Mouse (Mus musculus) kidney, embryonic 16.5 days (tissue): ENCODE measurements around the gene Tead1. TPM values are rescaled to one million over a fixed set of nuclear protein-coding genes. Genes with fewer than 3 reads are reported as not detected.

Source experiments
- ATAC-seq: fragments of 200-750 bp; cut with Nextera tagmentation; 2 replicates; pipeline ENCODE4 v1.8.0; 2017; ENCODE audit warnings: moderate TSS enrichment; ENCODE audit not compliant: low FRiP score, low TSS enrichment
- H3K27ac ChIP-seq: fragments of 300-500 bp; sonication (generic); 2 replicates; pipeline ENCODE4 v1.5.1; 2014; ENCODE audit warnings: low read length
- H3K27me3 ChIP-seq: fragments of 300-500 bp; sonication (generic); 2 replicates; pipeline ENCODE4 v1.6.1; 2014; ENCODE audit warnings: low read length, control low read depth, mixed read lengths; ENCODE audit not compliant: insufficient read depth
- H3K36me3 ChIP-seq: fragments of 300-500 bp; sonication (generic); 2 replicates; pipeline ENCODE4 v1.6.1; 2014; ENCODE audit warnings: low read length, control low read depth, mixed read lengths; ENCODE audit not compliant: insufficient read depth
- H3K4me1 ChIP-seq: fragments of 300-500 bp; sonication (generic); 2 replicates; pipeline ENCODE4 v1.6.1; 2014; ENCODE audit warnings: low read length, control low read depth, mixed read lengths; ENCODE audit not compliant: insufficient read depth
- H3K4me2 ChIP-seq: fragments of 300-500 bp; sonication (generic); replicated peaks from 2 replicates; pipeline ENCODE4 v1.6.1; 2014; ENCODE audit warnings: low read depth, low read length
- H3K4me3 ChIP-seq: fragments of 300-500 bp; sonication (generic); 2 replicates; pipeline ENCODE4 v1.5.1; 2014; ENCODE audit warnings: mild to moderate bottlenecking, low read length
- H3K9ac ChIP-seq: fragments of 300-500 bp; sonication (generic); replicated peaks from 2 replicates; pipeline ENCODE4 v1.6.1; 2014; ENCODE audit warnings: low read length
- H3K9me3 ChIP-seq: fragments of 300-500 bp; sonication (generic); 2 replicates; pipeline ENCODE4 v1.6.1; 2016; ENCODE audit warnings: low read length, control low read depth
- WGBS: fragments of 180-500 bp; shearing (Covaris S2); extraction: QIAGEN DNeasy Blood & Tissue Kit; methylation state at CpG from one replicate; pipeline ENCODE4 v1.1.7; 2014; 5-methylcytosine and 5-hydroxymethylcytosine counted together
- polyA plus RNA-seq: library from polyadenylated mRNA; unstranded; fragments of >200 nt; fragmentation: Nextera tagmentation; extraction: Ambion mirVana; gene quantifications from 2 replicates; pipeline ENCODE4 v1.2.1, GENCODE M21; 2015

The Tead1 gene
- polyA plus RNA-seq, 1 experiment from 2014 or later, result 18.0 TPM

- no peak overlapping the region for H3K4me2 ChIP-seq
- H3K27me3 ChIP-seq, result no peaks in the 10 kb centered on the region
- 89% methylated on average over 8 of the region's 8 CpGs for WGBS
- no peak for ATAC-seq
- 0 out of 2 replicates have a peak, but pooled peaks cover 2% of the 10 kb centered on the region for H3K36me3 ChIP-seq
- H3K4me1 ChIP-seq, result peaks cover 33% of the 10 kb centered on the region
- no peak overlapping the region for H3K27ac ChIP-seq
- H3K9me3 ChIP-seq, result no peaks in the 10 kb centered on the region
- H3K4me3 ChIP-seq, result no peak overlapping the region
- no peak overlapping the region for H3K9ac ChIP-seq
Observed at GRCm38 (mm10) chr7:112813731-112814306, 134.7 kb downstream of the Tead1 start.

DNA sequence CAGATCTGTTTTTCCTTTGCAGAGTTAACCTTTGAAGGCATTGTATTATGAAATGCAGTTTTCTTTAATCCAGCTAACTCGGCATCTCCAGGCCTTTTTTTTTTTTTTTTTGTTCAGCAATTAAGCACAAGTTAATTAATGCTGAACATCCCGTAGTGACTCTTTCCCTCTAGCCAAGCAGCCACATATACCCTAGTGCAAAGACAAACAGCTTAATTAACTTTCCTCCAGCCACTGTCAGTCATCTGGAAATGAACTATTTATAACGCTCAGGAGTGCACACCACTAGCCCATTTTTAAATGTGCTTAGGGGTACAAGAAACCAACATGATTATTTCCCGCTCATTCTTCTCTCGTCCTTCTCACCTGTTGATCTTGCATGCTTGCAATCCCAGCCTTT is 136.9 kb downstream of the Tead1 start:
- H3K9me3 ChIP-seq, result no peaks in the 10 kb centered on the region
- H3K9ac ChIP-seq, result no peak overlapping the region
- H3K4me2 ChIP-seq, result no peak overlapping the region
- WGBS, result 56% methylated on average over 5 of the region's 5 CpGs
- no peaks in the 10 kb centered on the region for H3K27me3 ChIP-seq
- no peak overlapping the region for H3K27ac ChIP-seq
- ATAC-seq, result no peak
- H3K4me1 ChIP-seq, result peaks cover 29% of the 10 kb centered on the region
- H3K4me3 ChIP-seq, result no peak overlapping the region
- H3K36me3 ChIP-seq, result 0 out of 2 replicates have a peak, but pooled peaks cover 2% of the 10 kb centered on the region

DNA sequence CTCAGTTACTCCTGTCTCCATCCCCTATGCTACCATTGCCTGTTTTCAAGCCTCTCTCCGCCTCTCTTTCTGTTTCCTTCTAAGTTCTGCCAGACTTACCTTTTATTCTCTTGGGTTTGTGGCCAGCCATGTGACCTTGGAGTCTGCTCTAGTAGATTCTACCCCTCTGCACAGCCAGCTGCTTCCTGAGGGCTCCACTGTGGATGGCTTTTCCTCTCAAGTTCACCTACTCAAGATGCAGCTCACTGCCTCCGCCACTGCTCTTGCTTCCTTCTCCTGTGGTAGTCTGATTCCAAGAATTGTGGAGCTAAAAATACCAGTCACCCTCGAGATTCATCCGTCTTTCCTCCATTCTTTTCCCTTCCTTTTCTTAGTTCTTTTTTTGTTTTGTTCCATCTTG is 140.7 kb downstream of the Tead1 start:
- Histone ChIP-seq H3K9me3 (no peaks in the 10 kb centered on the region), H3K4me1 (peaks cover 46% of the 10 kb centered on the region), H3K36me3 (no peaks in the 10 kb centered on the region), H3K27me3 (no peaks in the 10 kb centered on the region), H3K4me2 (no peak overlapping the region), H3K27ac (peak overlapping the region; percentile 35; the same call in 1 of the 2 replicates), H3K9ac (no peak overlapping the region), H3K4me3 (no peak overlapping the region)
- WGBS, result 69% methylated on average over 4 of the region's 4 CpGs
- no peak for ATAC-seq

- Histone ChIP-seq H3K9me3 (no peaks in the 10 kb centered on the region), H3K27ac (peak overlapping the region; percentile 80), H3K36me3 (no peaks in the 10 kb centered on the region), H3K27me3 (no peaks in the 10 kb centered on the region), H3K4me2 (peak overlapping the region; percentile 28), H3K9ac (no peak overlapping the region), H3K4me1 (peaks cover 67% of the 10 kb centered on the region), H3K4me3 (no peak overlapping the region)
- ATAC-seq, result no peak; the same call in 1 of the 2 replicates
- 13% methylated on average over 5 of the region's 5 CpGs for WGBS
Observed at GRCm38 (mm10) chr7:112822879-112823278, 143.8 kb downstream of the Tead1 start.

DNA sequence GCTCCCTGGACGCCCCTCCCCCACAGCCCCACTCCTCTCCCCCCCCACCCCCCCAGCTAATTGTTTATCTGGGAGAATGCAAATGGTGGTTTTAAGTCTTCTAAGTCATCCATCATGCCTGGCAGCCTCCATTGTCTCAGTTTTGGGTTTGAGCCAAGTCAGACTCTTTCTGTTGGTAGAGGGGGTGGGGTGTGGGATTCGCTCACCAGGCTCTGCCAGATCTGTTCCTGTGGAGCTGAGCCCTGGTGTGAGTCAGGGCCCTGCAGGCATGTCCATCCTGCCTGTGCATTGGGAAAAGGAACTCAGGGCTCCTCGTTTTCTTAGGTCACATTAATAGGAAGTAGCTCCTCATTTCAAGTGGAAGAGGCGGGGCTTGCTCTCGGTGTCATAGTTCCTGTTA is 144.5 kb downstream of the Tead1 start:
- Histone ChIP-seq H3K9ac (no peak overlapping the region), H3K9me3 (no peaks in the 10 kb centered on the region), H3K27ac (peak overlapping the region; percentile 80), H3K4me2 (peak overlapping the region; percentile 28), H3K36me3 (no peaks in the 10 kb centered on the region), H3K4me3 (no peak overlapping the region; the same call in 1 of the 2 replicates), H3K27me3 (no peaks in the 10 kb centered on the region), H3K4me1 (peaks cover 72% of the 10 kb centered on the region)
- WGBS, result 5% methylated on average over 5 of the region's 5 CpGs
- ATAC-seq, result peak; percentile 71

DNA sequence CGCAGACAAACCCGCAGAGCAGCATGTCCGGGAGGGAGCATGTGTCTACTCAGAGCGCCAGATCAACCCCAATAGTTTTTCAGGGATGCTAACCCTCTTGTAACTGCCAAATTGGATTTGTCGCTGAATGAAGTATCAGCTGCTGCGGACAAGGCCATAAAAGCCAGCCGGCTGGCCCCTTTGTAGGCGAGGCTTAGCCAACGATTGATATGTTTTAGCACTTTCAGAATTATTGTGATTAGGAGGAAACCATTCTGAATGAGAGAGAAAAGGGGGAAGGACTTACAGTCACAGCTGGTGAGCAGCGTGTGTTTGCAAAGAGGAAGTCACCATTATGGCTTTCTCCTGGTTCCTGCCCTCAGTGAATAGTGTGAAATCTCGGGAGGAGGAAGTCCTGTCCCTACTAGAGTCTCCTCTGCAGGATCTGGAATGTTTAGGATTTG is 146.2 kb downstream of the Tead1 start:
- H3K4me2 ChIP-seq, result peak overlapping the region; percentile 0; the same call in 1 of the 2 replicates
- no peaks in the 10 kb centered on the region for H3K27me3 ChIP-seq
- 13% methylated on average over 11 of the region's 11 CpGs for WGBS
- no peaks in the 10 kb centered on the region for H3K9me3 ChIP-seq
- peak overlapping the region; percentile 6; the same call in 1 of the 2 replicates for H3K9ac ChIP-seq
- peaks cover 73% of the 10 kb centered on the region for H3K4me1 ChIP-seq
- no peak overlapping the region for H3K4me3 ChIP-seq
- no peaks in the 10 kb centered on the region for H3K36me3 ChIP-seq
- H3K27ac ChIP-seq, result peak overlapping the region; percentile 86
- ATAC-seq, result no peak

DNA sequence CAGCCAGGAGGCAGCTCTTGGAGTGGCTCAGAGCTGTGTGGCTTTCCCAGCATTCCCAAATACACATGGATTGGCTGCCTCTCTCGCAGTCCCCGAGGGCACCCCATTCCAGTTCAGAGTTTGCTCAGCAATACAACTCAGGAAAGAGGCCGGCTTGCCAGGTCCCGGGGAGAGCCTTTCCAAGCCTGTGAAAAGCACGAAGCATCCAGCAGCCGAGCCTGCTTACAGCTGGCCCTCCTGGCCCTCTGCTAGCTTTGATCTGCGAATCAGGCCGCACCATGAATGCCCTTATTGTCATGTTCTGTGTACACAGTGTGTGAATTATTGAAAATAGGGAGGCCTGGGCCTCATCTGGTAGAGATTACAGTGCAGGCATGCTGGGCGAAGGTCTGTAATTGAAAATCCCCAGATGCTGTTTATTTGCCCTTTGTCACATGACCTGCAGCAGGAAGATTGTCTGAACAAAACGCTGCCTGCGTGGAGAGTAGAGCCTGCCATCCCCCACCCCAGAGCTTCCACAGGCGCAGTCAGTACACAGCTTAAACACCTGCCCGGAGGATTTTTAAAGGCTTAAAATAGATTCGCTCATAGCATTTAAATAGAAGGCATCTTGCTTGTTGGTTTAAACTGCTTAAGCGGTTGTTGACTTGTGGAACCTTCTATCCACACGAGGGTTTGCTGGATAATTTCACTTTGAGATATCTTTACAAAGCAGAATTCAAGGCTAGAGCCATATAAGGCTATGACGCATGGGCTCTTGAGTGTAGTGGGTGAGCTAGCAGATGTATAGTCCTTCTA is 147.2 kb downstream of the Tead1 start:
- 0 out of 2 replicates have a peak overlapping the region, but pooled peaks have one; percentile 0 for H3K4me2 ChIP-seq
- H3K4me3 ChIP-seq, result no peak overlapping the region
- peaks cover 77% of the 10 kb centered on the region for H3K4me1 ChIP-seq
- no peaks in the 10 kb centered on the region for H3K27me3 ChIP-seq
- no peaks in the 10 kb centered on the region for H3K9me3 ChIP-seq
- 0 out of 2 replicates have a peak overlapping the region, but pooled peaks have one; percentile 6 for H3K9ac ChIP-seq
- WGBS, result 14% methylated on average over 17 of the region's 17 CpGs
- H3K27ac ChIP-seq, result peak overlapping the region; percentile 86
- peak; percentile 55 for ATAC-seq
- no peaks in the 10 kb centered on the region for H3K36me3 ChIP-seq

DNA sequence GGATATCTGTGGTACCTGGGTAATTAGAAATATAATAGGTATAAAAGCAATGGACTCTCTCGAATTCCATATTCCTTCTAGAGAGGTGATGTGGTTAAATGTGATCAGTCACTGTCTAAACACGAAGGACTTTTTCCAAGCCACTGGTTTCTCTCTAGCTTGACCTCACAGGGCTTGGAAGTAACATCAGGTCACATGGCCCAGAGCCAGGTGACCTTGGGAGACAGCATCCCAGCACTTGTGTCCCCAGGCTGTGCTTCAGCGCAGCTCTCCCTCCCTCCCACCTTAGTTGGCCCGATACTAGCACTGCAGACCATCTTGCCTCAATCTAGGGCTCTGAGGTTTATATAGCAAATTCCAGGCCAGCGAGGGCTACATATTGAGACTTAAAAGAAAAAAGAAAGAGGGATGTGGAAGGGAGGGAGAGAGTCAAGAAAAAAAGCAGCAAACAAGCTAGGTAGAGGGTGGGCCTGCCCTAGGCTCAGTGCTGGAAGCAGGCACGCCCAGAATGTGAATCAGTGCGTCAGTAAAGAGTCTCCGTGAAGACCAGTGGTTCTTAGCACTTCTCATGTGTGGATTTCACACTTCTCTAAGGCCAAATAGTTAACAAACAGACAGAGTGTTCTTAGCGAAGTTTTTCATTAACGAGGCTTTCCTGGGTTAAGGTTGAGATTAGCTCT is 149.0 kb downstream of the Tead1 start:
- no peaks in the 10 kb centered on the region for H3K36me3 ChIP-seq
- 33% methylated on average over 10 of the region's 10 CpGs for WGBS

GRCm38 (mm10) chr7:112828696-112829022 is 149.5 kb downstream of the Tead1 start:
- Histone ChIP-seq H3K4me3 (no peak overlapping the region), H3K9me3 (no peaks in the 10 kb centered on the region), H3K27ac (peak overlapping the region; percentile 77), H3K27me3 (no peaks in the 10 kb centered on the region), H3K4me1 (peaks cover 75% of the 10 kb centered on the region), H3K9ac (no peak overlapping the region), H3K36me3 (no peaks in the 10 kb centered on the region), H3K4me2 (no peak overlapping the region)
- ATAC-seq, result no peak; the same call in 1 of the 2 replicates

More for the DNA sequence above, 149.0 kb downstream of the Tead1 start:
- no peak overlapping the region for H3K4me2 ChIP-seq
- ATAC-seq, result peak; percentile 52; the same call in 1 of the 2 replicates
- H3K27ac ChIP-seq, result peak overlapping the region; percentile 86
- H3K27me3 ChIP-seq, result no peaks in the 10 kb centered on the region
- no peak overlapping the region for H3K4me3 ChIP-seq
- no peak overlapping the region; the same call in 1 of the 2 replicates for H3K9ac ChIP-seq
- no peaks in the 10 kb centered on the region for H3K9me3 ChIP-seq
- H3K4me1 ChIP-seq, result peaks cover 78% of the 10 kb centered on the region
